Mouse (Mus musculus) cerebellum, adult 11 months (tissue): ENCODE data around the gene Clmn.
"Not testable (repeated sequence)": the region's sequence is repeated elsewhere in the genome, so short reads cannot be mapped to it uniquely, and the experiment has no call there.

ENCODE experiments used
- DNase-seq: peaks from one replicate; pipeline ENCODE4 v3.0.0; 2022

Clmn gene

GRCm38 (mm10) chr12:104748946-104749345 is 115.9 kb downstream of the Clmn start:
- DNase-seq: no peak

GRCm38 (mm10) chr12:104747252-104747651 is 117.6 kb downstream of the Clmn start:
- no peak for DNase-seq

GRCm38 (mm10) chr12:104746601-104747000 is 118.3 kb downstream of the Clmn start:
- no peak for DNase-seq

GRCm38 (mm10) chr12:104743687-104744086 is 121.2 kb downstream of the Clmn start:
- DNase-seq: no peak

GRCm38 (mm10) chr12:104742247-104742646 is 122.6 kb downstream of the Clmn start:
- DNase-seq: no peak

GRCm38 (mm10) chr12:104740841-104741787 is 123.8 kb downstream of the Clmn start:
- DNase-seq: no peak

GRCm38 (mm10) chr12:104738931-104739330 is 125.9 kb downstream of the Clmn start:
- DNase-seq: no peak

- DNase-seq: no peak
These were observed 126.4 kb downstream of the Clmn start for GRCm38 (mm10) chr12:104738446-104738845.

- DNase-seq: no peak
These were observed 127.2 kb downstream of the Clmn start for GRCm38 (mm10) chr12:104737666-104738065.

- DNase-seq: no peak
These were observed 128.9 kb downstream of the Clmn start for GRCm38 (mm10) chr12:104735993-104736395.

- no peak for DNase-seq
These were observed 131.7 kb downstream of the Clmn start for GRCm38 (mm10) chr12:104733165-104733564.

GRCm38 (mm10) chr12:104731782-104732181 is 133.1 kb downstream of the Clmn start:
- no peak for DNase-seq

GRCm38 (mm10) chr12:104726436-104726835 is 138.4 kb downstream of the Clmn start:
- not testable (repeated sequence) for DNase-seq

GRCm38 (mm10) chr12:104722056-104722455 is 142.8 kb downstream of the Clmn start:
- DNase-seq: no peak

GRCm38 (mm10) chr12:104721011-104721410 is 143.9 kb downstream of the Clmn start:
- DNase-seq: no peak

- no peak for DNase-seq
These were observed 145.9 kb downstream of the Clmn start for GRCm38 (mm10) chr12:104718956-104719355.

- DNase-seq: no peak
These were observed 148.5 kb downstream of the Clmn start for GRCm38 (mm10) chr12:104716409-104716808.

- no peak for DNase-seq
These were observed 149.4 kb downstream of the Clmn start for GRCm38 (mm10) chr12:104715453-104715852.
